Mouse (Mus musculus) urinary bladder, adult 18-20 months (tissue): ENCODE results near the gene Retsat.

Experiments used
- DNase-seq, 2 experiments: peaks; one replicate each; pipeline ENCODE4 v3.0.0; 2022; ENCODE audit warnings: low spot score in 2 of 2, mixed read lengths in 2 of 2

The Retsat gene

GRCm38 (mm10) chr6:72597956-72598753 lies at the start of gene Retsat, which contains the start of gene Elmod3:
Retsat (plus strand) TSS chr6:72598475.
Elmod3 (minus strand) TSS chr6:72598413.
- peak; percentile 88 to 94 for DNase-seq

- DNase-seq, result peak; percentile 80 to 82
Measured at GRCm38 (mm10) chr6:72549041-72549580, 49.2 kb upstream of the Retsat start.

GRCm38 (mm10) chr6:72550025-72550424 lies 48.2 kb upstream of the Retsat start:
- DNase-seq, result no peak

- DNase-seq, result no peak
Measured at GRCm38 (mm10) chr6:72550503-72551100, 47.7 kb upstream of the Retsat start.

- DNase-seq, result peak in 1 of 2 experiments; percentile 76
Measured at GRCm38 (mm10) chr6:72552171-72553078, 45.9 kb upstream of the Retsat start.

- no peak for DNase-seq
Measured at GRCm38 (mm10) chr6:72553079-72553412, 45.2 kb upstream of the Retsat start.

GRCm38 (mm10) chr6:72560801-72561200 lies 37.5 kb upstream of the Retsat start:
- no peak for DNase-seq

- DNase-seq, result no peak
Measured at GRCm38 (mm10) chr6:72562486-72562885, 35.8 kb upstream of the Retsat start.

- DNase-seq, result no peak
Measured at GRCm38 (mm10) chr6:72562894-72563293, 35.4 kb upstream of the Retsat start.

- DNase-seq, result no peak
Measured at GRCm38 (mm10) chr6:72565506-72565905, 32.8 kb upstream of the Retsat start.

GRCm38 (mm10) chr6:72566044-72566443 lies 32.2 kb upstream of the Retsat start:
- peak; percentile 73 to 79 for DNase-seq

GRCm38 (mm10) chr6:72567508-72567907 lies 30.8 kb upstream of the Retsat start:
- no peak for DNase-seq

- DNase-seq, result no peak
Measured at GRCm38 (mm10) chr6:72568736-72569135, 29.5 kb upstream of the Retsat start.

GRCm38 (mm10) chr6:72570644-72571397 lies 27.5 kb upstream of the Retsat start:
- no peak for DNase-seq

GRCm38 (mm10) chr6:72571826-72572225 lies 26.4 kb upstream of the Retsat start:
- DNase-seq, result no peak

- no peak for DNase-seq
Measured at GRCm38 (mm10) chr6:72576041-72576440, 22.2 kb upstream of the Retsat start.

GRCm38 (mm10) chr6:72581625-72582382 lies 16.5 kb upstream of the Retsat start:
- DNase-seq, result no peak

GRCm38 (mm10) chr6:72583211-72583839 lies 14.9 kb upstream of the Retsat start:
- no peak for DNase-seq

GRCm38 (mm10) chr6:72584154-72584553 lies 14.1 kb upstream of the Retsat start:
- DNase-seq, result no peak

- DNase-seq, result no peak
Measured at GRCm38 (mm10) chr6:72586701-72587100, 11.6 kb upstream of the Retsat start.
